Mouse (Mus musculus) brain, embryonic 14.5 days (tissue): ENCODE results near the gene Mpp3.

Source experiments
- CTCF ChIP-seq: fragments of 200-500 bp; IDR thresholded peaks from 2 replicates; pipeline ENCODE4 v1.5.1; 2012; ENCODE audit warnings: inconsistent platforms, mild to moderate bottlenecking, moderate library complexity, borderline replicate concordance; ENCODE audit not compliant: insufficient read depth, insufficient read length; ENCODE audit errors: extremely low read depth
- POLR2A ChIP-seq: fragments of 200-500 bp; IDR thresholded peaks from 2 replicates; pipeline ENCODE4 v1.6.1; 2012; ENCODE audit warnings: mild to moderate bottlenecking, inconsistent platforms, borderline replicate concordance; ENCODE audit not compliant: poor library complexity, insufficient read depth, insufficient read length, severe bottlenecking; ENCODE audit errors: extremely low read depth

GRCm38 (mm10) chr11:102019736-102020135 lies 8.5 kb downstream of the Mpp3 start:
- TF ChIP-seq CTCF (no peak), POLR2A (no peak)
